Comparison of ENCODE assay signal across 16 mouse cellular contexts in the genomic region with DNA sequence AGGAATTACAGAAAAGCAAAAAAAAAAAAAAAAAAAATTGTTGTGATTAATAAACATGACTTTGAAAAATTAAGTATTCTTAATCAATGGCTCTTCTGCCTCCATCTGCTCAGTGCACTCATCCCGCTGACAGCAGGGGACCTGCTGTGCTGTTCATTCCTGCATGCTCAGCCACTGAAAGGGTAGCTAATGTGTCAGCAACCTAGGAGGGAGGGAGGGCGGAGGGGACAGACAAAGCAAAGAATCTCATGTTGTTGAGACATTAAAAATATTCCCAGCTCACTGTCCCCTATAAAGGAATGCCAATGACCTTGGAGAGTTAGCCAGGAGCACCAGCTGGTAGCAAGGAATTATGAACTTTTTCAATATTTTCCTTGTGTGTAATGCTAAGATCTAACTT. TPM values are rescaled to one million over a fixed set of nuclear protein-coding genes. Genes with fewer than 3 reads are reported as not detected.
DNase-seq lines count a peak whose midpoint lies in the region; ATAC-seq lines count a peak whose summit lies in the region.
"Had no signal": no experiment of that assay in that cellular context is flagged by ENCODE, and none has a peak within 500 bp of the region (broad histone marks: within the 10 kb centered on the region; RNA-seq: fewer than 3 reads in every experiment).

No protein-coding gene starts in this region.

- H3K4me1 ChIP-seq in forebrain, embryonic 11.5 days (replicated peaks; ENCODE audit: control insufficient read depth, insufficient read depth, low read length): no peaks in the 10 kb centered on the region; the same call in 1 of the 2 replicates
- H3K4me1 ChIP-seq in forebrain, embryonic 15.5 days: peaks cover 12% of the 10 kb centered on the region
- H3K4me1 ChIP-seq in hindbrain, embryonic 16.5 days (ENCODE audit: control insufficient read depth, insufficient read depth, low read depth, low read length): peaks cover 5% of the 10 kb centered on the region
- peaks cover 27% of the 10 kb centered on the region for H3K4me1 ChIP-seq in neural tube, embryonic 13.5 days (replicated peaks)

- H3K4me2 ChIP-seq in forebrain, embryonic 11.5 days (ENCODE audit: low read depth, low read length, severe bottlenecking): no peak overlapping the region
- no peak overlapping the region for H3K4me2 ChIP-seq in forebrain, embryonic 15.5 days (replicated peaks)
- H3K4me2 ChIP-seq in hindbrain, embryonic 16.5 days (ENCODE audit: low read length): no peak overlapping the region
- no peak overlapping the region for H3K4me2 ChIP-seq in neural tube, embryonic 13.5 days
- H3K4me2 ChIP-seq: embryonic facial prominence, embryonic 12.5 days had no signal

- WGBS in forebrain, embryonic 11.5 days: 27% methylated on average over 2 of the region's 2 CpGs
- 30% methylated on average over 2 of the region's 2 CpGs for WGBS in forebrain, embryonic 15.5 days
- WGBS in hindbrain, embryonic 16.5 days: 23% methylated on average over 2 of the region's 2 CpGs
- WGBS in neural tube, embryonic 13.5 days: 6% methylated on average over 2 of the region's 2 CpGs

- no peaks in the 10 kb centered on the region for H3K27me3 ChIP-seq in forebrain, embryonic 11.5 days (ENCODE audit: control insufficient read depth, insufficient read depth, low read length)
- no peaks in the 10 kb centered on the region for H3K27me3 ChIP-seq in forebrain, embryonic 15.5 days
- no peaks in the 10 kb centered on the region for H3K27me3 ChIP-seq in hindbrain, embryonic 16.5 days (replicated peaks; ENCODE audit: control insufficient read depth, insufficient read depth, low read length)
- no peaks in the 10 kb centered on the region for H3K27me3 ChIP-seq in neural tube, embryonic 13.5 days
- H3K27me3 ChIP-seq: embryonic facial prominence, embryonic 12.5 days had no signal

- H3K9me3 ChIP-seq in forebrain, embryonic 11.5 days (ENCODE audit: control insufficient read depth, low read length): no peaks in the 10 kb centered on the region
- no peaks in the 10 kb centered on the region for H3K9me3 ChIP-seq in forebrain, embryonic 15.5 days
- H3K9me3 ChIP-seq in hindbrain, embryonic 16.5 days (ENCODE audit: control insufficient read depth, low read length): no peaks in the 10 kb centered on the region
- no peaks in the 10 kb centered on the region for H3K9me3 ChIP-seq in neural tube, embryonic 13.5 days
- H3K9me3 ChIP-seq: embryonic facial prominence, embryonic 12.5 days had no signal

- no peak for DNase-seq in forebrain, embryonic 11.5 days (ENCODE audit: low spot score)
- peak; percentile 32 for DNase-seq in embryo, embryonic 11 days
- DNase-seq in kidney, adult 9 months: no peak
- DNase-seq in right cerebral cortex, postnatal 25 days: no peak
- DNase-seq: adrenal gland, postnatal 10 days; heart, adult 2 months; heart, postnatal 4 days; thymus, adult 2 months had no signal

- 0 out of 2 replicates have a peak, but pooled peaks have one; percentile 59 for ATAC-seq in forebrain, embryonic 11.5 days (replicated peaks; ENCODE audit: low FRiP score)
- no peak for ATAC-seq in forebrain, embryonic 15.5 days (replicated peaks)
- ATAC-seq in hindbrain, embryonic 16.5 days: peak; percentile 86
- ATAC-seq in neural tube, embryonic 13.5 days (ENCODE audit: low read depth): peak; percentile 86
- ATAC-seq in activated CD4-positive, CD25-positive, alpha-beta regulatory T cell, adult 4 months: no peak
- ATAC-seq: lung, postnatal 0 days had no signal

- no peak overlapping the region for H3K27ac ChIP-seq in forebrain, embryonic 11.5 days (ENCODE audit: low read depth, low read length)
- H3K27ac ChIP-seq in forebrain, embryonic 15.5 days (replicated peaks): no peak overlapping the region
- H3K27ac ChIP-seq in hindbrain, embryonic 16.5 days (ENCODE audit: low read depth, low read length): no peak overlapping the region
- H3K27ac ChIP-seq in neural tube, embryonic 13.5 days (replicated peaks): 0 out of 2 replicates have a peak overlapping the region, but pooled peaks have one; percentile 38
- H3K27ac ChIP-seq: heart, adult 2 months; kidney, postnatal 0 days had no signal

- H3K4me3 ChIP-seq in forebrain, embryonic 11.5 days (ENCODE audit: low read depth, low read length): no peak overlapping the region
- H3K4me3 ChIP-seq in forebrain, embryonic 15.5 days: no peak overlapping the region
- no peak overlapping the region for H3K4me3 ChIP-seq in hindbrain, embryonic 16.5 days (ENCODE audit: low read length)
- H3K4me3 ChIP-seq in neural tube, embryonic 13.5 days: no peak overlapping the region
- H3K4me3 ChIP-seq: embryonic facial prominence, embryonic 12.5 days; heart, adult 2 months had no signal

- no peak overlapping the region for H3K9ac ChIP-seq in forebrain, embryonic 11.5 days (ENCODE audit: low read length)
- no peak overlapping the region for H3K9ac ChIP-seq in forebrain, embryonic 15.5 days (replicated peaks)
- no peak overlapping the region for H3K9ac ChIP-seq in hindbrain, embryonic 16.5 days (ENCODE audit: low read depth, low read length)
- no peak overlapping the region for H3K9ac ChIP-seq in neural tube, embryonic 13.5 days
- H3K9ac ChIP-seq: embryonic facial prominence, embryonic 12.5 days had no signal

- no peaks in the 10 kb centered on the region for H3K36me3 ChIP-seq in forebrain, embryonic 11.5 days (ENCODE audit: control insufficient read depth, insufficient read depth, low read length)
- H3K36me3 ChIP-seq in forebrain, embryonic 15.5 days: no peaks in the 10 kb centered on the region
- no peaks in the 10 kb centered on the region for H3K36me3 ChIP-seq in hindbrain, embryonic 16.5 days (ENCODE audit: control insufficient read depth, insufficient read depth, low read length)
- no peaks in the 10 kb centered on the region for H3K36me3 ChIP-seq in neural tube, embryonic 13.5 days
- H3K36me3 ChIP-seq: embryonic facial prominence, embryonic 12.5 days had no signal

RNA-seq across cellular contexts. Expression of a gene that starts 13.9 kb away (rescaled TPM):
- 53.3 and 53.6 TPM in 2 replicates for polyA plus RNA-seq in forebrain, embryonic 11.5 days (2014; fragmentation: Nextera tagmentation; extraction: Ambion mirVana)
- polyA plus RNA-seq in forebrain, embryonic 15.5 days (2015; fragmentation: Nextera tagmentation; extraction: Ambion mirVana): 20.9 and 21.4 TPM in 2 replicates
- 13.1 and 16.2 TPM in 2 replicates for polyA plus RNA-seq in hindbrain, embryonic 16.5 days (2015; fragmentation: Nextera tagmentation; extraction: Ambion mirVana)
- 20.2 and 24.8 TPM in 2 replicates for polyA plus RNA-seq in neural tube, embryonic 13.5 days (2015; fragmentation: Nextera tagmentation; extraction: Ambion mirVana)
- 10 to 100 TPM; 15.8 to 18.6 TPM for polyA plus RNA-seq in activated CD4-positive, CD25-positive, alpha-beta regulatory T cell, adult 4 months (2017; shearing (Covaris generic))

RNA-seq across cellular contexts. Expression of a gene that starts 39.1 kb away (rescaled TPM):
- 0.08 and 0.12 TPM in 2 replicates for polyA plus RNA-seq in forebrain, embryonic 11.5 days (2014; fragmentation: Nextera tagmentation; extraction: Ambion mirVana)
- polyA plus RNA-seq in forebrain, embryonic 15.5 days (2015; fragmentation: Nextera tagmentation; extraction: Ambion mirVana): 0.19 TPM in 1 of 2 replicates, not detected in the other
- 0.09 TPM in 1 of 2 replicates, not detected in the other for polyA plus RNA-seq in hindbrain, embryonic 16.5 days (2015; fragmentation: Nextera tagmentation; extraction: Ambion mirVana)
- polyA plus RNA-seq in neural tube, embryonic 13.5 days (2015; fragmentation: Nextera tagmentation; extraction: Ambion mirVana): not detected in 2 replicates
- polyA plus RNA-seq in activated CD4-positive, CD25-positive, alpha-beta regulatory T cell, adult 4 months (2017; shearing (Covaris generic)): not detected
- polyA plus RNA-seq: heart, adult 2 months; liver, adult 2 months; lung, postnatal 0 days; thymus, adult 2 months had no signal

RNA-seq across cellular contexts. Expression of a gene that starts 42.7 kb away (rescaled TPM):
- polyA plus RNA-seq in forebrain, embryonic 11.5 days (2014; fragmentation: Nextera tagmentation; extraction: Ambion mirVana): 3.6 TPM in 2 replicates
- polyA plus RNA-seq in forebrain, embryonic 15.5 days (2015; fragmentation: Nextera tagmentation; extraction: Ambion mirVana): 1.9 and 3.0 TPM in 2 replicates
- polyA plus RNA-seq in hindbrain, embryonic 16.5 days (2015; fragmentation: Nextera tagmentation; extraction: Ambion mirVana): 1.1 and 1.4 TPM in 2 replicates
- polyA plus RNA-seq in neural tube, embryonic 13.5 days (2015; fragmentation: Nextera tagmentation; extraction: Ambion mirVana): 0.56 and 0.66 TPM in 2 replicates
- polyA plus RNA-seq in activated CD4-positive, CD25-positive, alpha-beta regulatory T cell, adult 4 months (2017; shearing (Covaris generic)): not detected
- polyA plus RNA-seq: liver, adult 2 months had no signal

Comparison
In these comparisons a context has a peak if more than half of its experiments do, and no peak if none do; other contexts are left out.
1. ATAC-seq: peak in forebrain, embryonic 11.5 days (single experiment), hindbrain, embryonic 16.5 days (single experiment) and neural tube, embryonic 13.5 days (single experiment); none in forebrain, embryonic 15.5 days (single experiment) and activated CD4-positive, CD25-positive, alpha-beta regulatory T cell, adult 4 months (single experiment).